Mouse (Mus musculus) frontal cortex, postnatal 10 days (tissue): ENCODE results near the gene Dscam.
A peak's percentile ranks its signal among the peaks of the same experiment; 100 is the strongest.

ENCODE experiments used
- DNase-seq, 2 experiments: peaks; one replicate each; pipeline ENCODE4 v3.0.0; 2022; ENCODE audit warnings: low spot score in 2 of 2, mixed read lengths in 1 of 2

Gene Dscam

DNA sequence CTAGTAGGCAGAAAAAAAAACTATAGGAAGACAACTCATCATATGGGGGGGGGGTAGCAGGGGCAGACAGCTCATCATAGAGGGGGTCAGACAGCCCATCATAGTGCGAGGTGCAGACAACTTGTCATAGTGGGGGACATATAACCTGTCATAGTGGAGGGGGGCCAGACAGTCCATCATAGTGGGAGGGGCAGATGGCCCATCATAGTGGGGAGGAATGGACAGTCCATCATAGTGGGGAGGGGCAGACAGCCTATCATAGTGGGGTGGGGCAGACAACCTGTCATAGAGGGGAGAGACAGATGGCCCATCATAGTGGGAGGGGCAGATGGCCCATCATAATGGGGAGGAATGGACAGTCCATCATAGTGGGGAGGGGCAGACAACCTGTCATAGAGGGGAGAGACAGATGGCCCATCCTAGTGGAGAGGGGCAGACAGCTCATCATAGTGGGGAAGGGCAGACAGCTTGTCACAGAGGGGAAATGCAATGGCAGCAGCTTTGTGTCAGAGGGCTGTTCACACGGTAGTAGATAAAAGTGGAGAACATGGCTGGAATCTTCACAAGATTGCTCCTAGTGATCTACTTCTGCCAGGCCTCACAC is 447.4 kb downstream of the Dscam start:
- DNase-seq, result no peak

DNA sequence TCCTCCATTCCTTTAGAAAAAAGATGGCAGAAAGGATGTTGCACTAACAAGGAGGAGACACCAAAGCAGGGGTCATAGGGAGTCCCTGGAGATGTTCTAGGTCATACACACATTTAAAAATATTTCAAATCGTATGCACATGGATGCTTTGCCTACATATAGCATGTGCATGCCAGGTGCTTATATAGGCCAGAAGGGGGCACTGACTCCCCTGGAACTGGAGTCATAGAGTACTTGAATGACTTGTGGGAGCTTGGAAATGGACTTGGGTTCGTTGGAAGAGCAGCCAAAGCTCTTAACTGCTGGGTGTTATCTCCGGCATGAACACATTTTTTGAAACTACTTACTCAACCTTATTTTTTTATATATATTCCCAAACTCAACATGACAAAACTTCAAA is 448.4 kb downstream of the Dscam start:
- no peak for DNase-seq

DNA sequence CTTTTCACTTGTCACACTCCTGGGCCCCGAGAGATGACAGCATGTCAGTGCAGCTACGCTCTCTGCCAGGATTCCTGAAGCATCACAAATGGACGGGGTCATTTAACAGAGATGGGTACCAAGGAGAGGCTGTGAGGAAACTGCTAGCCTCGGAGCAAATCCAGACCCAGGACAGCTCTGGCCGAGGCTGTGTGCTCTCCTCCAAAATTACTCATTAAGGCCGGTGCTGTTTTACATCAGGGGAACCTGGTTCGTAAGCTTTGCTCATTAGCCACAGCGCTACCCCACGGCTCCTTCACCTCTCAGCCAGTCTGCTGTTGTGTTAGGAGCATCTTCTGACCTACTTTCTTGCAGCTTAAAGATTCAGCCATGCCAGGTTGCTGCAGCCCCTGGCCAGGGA is 449.3 kb downstream of the Dscam start:
- DNase-seq, result no peak

DNA sequence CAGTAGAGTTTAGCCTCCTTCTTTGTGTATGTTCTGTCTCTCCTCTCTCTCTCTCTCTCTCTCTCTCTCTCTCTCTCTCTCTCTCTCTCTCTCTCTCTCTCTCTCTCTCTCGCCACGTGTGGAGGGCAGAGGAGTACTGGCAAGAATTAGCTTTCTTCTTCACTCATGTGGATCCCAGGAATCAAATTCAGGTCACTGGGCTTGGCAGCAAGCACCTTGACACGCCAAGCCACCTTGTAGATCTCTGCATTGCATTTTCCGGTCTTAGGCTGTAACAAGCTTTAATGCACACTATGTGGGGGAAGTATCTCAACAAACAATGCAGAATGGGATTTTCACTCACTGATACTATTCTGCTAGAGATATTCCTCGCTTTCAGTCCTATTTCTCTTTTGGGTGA is 449.9 kb downstream of the Dscam start:
- DNase-seq, result no peak

DNA sequence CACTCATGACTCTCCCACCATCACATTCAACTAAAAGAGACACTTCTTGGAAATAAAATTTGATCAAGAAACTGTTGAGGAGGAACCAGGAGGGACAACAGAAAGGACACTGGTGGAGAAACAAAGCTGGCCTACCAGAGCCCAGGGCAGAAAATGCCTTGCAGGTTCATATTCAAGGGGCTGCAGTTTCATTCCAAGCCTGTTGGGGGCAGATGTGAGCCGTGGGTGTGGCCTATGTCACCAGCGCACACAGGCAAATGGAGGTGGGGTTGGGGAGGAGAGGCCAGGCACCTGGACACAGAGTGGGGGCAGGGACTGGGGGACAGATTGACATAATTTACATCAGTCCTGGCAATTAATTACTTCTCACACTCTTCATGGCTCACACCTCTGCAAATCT is 452.3 kb downstream of the Dscam start:
- no peak for DNase-seq

DNA sequence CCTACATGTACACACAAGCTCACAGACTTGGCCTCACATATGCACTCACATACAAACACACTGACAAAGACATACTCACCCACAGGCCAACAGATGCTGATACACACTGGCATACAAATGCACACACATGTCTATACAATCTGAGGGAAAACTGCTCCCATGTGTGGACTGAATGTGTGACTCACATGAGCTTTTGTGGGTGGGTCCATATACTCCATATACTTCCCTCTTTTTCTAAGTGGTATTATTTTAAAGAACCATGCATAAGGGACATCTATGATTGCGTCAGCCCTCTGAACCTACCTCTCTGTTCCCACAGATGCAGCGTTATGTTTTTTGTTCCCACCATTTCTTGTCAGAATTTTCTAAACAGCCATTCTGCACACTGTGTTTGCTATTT is 453.9 kb downstream of the Dscam start:
- DNase-seq, result no peak

DNA sequence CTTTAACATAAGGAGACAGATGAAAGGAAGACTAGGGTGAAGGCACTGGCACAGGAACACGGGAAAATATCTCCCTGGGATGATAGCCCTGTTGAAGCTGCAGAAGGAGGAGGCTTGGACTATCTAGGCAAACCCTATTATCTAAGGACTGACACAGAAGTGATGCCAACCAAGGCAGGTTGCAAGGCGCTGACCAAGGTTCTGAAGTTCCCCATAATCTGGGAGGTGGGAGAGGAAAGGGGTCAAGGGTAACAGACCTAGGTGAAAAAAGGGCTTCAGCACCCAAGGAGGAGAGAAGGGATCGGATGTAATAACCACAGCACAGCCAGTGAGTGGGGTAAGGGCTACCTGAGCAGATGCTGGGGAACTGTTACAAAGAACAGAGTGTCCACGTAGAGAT is 458.6 kb downstream of the Dscam start:
- DNase-seq, result no peak

DNA sequence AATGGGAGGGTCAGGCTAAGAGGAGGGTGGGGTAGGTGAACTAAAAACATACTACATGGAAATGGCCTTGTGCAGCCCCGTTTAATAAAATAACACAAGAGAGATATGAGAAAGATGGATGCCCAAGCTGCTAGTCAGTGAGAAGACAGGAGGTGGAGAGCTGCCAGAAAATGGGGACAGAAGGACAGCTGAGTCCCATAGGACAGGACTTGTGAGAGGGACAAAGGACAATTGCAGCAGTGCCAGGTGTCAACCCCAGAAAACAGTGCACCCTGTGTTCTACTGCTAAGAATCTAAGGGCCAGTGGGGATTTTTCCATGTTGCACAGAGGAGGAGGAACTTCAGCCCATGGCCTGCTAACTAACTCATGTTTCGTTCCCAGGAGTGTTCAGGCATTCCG is 470.0 kb downstream of the Dscam start:
- no peak for DNase-seq

DNA sequence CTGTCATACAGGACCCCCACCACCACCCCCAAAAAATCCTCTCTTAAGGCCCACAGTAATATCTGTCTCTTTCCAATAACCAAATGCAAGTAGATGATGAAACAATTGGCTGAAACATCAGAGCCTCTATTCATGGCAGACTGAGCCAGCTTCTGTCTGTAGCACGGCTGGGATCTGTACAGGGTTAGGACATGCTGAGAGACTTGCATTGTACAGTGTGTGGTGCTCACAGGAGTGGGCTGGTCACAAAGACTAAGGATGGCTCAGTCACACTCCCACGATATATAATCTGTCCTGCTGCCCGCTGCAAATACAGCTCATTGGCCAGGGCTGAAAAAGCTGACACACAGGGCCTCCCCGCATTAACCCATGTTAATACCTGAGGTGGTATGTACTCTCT is 474.7 kb downstream of the Dscam start:
- no peak for DNase-seq

DNA sequence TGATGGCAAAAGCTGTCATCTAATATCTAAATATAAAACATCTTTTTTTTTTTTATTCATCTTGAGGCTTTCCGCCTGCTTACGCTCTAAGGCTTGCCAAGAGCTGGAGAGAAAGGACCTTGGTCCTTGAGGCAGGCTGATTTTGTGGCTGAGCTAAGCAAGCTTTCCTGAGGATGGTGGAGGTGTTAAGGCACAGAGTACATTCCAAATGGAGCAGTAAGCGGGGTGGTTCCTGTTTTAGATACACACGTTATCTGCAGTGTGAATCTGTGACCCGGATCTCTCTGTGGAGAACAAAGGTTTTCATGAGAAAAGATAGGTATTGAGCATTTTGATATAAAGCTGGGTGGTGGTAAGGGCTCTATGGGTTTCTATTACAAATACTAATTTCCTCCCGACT is 479.0 kb downstream of the Dscam start:
- DNase-seq, result no peak

DNA sequence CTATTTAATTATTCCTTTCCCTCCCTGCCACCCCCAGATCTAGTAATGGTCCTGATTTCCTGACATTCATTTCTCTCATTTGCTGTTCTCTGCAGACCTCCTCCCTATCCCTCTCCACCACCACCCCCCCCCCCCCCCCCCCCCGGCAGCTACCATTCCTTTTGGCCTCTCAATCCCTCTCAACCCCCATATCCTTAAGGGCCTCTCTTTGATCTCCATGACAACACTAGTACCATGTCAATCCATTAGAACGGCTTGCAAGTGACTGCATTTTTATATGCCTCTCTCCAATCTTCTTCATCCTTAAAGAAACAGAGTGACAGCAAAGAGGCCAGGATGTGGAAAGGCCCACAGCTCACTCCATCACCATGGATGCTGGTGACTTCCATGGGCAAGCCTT is 480.5 kb downstream of the Dscam start:
- no peak for DNase-seq

DNA sequence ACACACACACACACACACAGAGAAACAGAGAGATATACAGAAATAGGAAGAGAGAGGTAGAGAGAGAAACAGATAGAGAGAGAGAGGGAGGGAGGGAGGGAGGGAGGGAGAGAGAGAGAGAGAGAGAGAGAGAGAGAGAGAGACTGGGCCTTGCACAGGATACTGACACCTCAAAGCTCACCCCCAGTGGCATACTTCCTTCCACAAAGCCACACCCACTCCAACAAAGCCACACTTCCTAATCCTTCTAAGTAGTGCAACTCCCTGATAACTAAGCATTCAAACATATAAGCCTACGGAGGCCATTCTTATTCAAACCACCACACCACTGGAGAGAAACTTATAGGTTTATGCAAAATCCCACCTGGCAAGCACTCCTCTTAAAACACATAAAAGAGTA is 481.1 kb downstream of the Dscam start:
- no peak for DNase-seq

DNA sequence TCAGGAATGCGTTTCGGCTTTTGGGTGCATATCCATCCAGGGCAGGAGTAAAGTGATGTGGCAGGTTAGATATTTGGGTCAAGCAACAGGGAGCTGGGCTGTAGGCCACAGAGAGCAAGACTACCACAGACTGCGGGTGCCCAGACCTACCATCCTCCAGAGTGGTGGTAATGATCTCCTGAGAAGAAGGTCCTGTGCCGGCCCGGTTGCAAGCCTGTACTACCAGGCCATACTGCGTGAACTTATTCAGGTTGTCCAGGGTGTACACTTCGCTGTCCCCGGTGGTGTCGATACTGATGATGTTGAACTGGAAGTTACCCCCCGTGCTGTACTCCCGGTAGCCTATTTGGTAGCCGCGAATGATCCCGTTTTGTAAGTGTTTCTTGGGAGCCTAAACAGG is 485.5 kb downstream of the Dscam start:
- no peak for DNase-seq

DNA sequence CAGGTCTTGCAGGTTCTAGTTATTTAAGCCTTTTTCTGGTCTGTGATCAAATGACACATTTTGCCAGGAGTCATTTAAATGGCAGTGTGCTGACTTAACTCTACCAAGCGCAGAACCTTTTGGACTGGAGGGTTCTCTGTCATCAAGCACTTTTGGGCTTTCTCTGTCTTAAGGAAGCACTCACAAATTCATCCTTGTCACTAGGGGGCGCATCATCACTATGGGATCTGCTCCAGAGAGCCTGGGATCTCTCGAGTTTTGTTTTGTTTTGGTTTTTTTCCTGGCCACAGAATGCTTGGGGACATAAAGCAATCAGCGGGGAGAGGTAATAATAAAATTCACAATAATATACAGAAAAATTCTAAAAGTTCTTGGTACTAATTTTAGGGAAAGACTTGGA is 486.0 kb downstream of the Dscam start:
- DNase-seq, result peak in 1 of 2 experiments; percentile 66

DNA sequence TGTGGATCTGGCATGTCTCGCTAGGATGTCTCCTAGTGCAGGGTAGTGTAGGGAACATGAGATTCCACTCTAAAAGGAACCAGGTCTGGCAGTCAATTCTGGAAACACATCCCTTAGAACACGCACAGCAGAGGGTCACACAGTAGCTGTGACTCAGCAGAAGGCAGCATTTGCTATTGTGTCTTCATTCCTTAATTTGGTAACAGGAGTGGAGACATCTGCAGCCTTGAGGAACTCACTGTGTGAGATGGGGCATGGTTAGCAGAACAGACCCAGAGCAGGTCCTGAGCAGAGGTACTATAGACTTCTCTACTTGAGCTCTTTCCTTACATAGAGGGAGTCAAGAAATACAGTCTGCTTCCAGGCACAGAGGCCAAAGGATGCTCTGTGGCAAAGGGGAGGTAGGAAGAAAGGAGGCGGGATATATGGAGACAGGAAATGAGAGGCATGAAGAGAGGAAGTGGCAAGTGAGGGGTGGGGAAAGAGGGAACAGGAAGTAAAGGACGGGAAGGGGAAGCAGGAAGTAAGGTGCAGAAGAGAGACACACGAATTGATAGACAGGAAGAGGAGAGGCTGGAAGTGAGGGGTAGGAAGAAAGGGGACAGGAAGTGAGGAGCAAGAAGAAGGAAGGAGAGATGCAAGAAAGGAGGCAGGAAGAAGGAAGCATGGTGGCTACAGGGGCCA is 488.1 kb downstream of the Dscam start:
- DNase-seq, result no peak

DNA sequence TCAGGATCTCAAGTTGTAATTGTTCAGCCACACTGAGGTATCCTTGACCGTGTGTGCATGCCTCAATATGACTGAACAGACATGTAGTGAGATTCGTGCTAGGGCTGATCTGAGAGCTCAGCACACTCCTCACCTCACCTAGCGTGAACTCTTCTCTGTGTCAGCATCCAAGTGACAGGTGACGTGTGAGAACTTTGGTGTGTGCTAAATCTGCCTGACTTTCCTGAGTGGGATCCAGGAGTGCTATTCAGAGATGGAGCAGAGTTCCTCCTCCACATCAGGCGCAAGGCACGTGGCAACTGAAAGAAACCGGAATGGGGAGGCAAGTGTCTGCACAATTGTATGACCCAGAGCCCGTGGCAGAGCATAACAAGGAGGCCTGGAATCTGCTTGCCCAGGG is 490.6 kb downstream of the Dscam start:
- DNase-seq, result no peak

DNA sequence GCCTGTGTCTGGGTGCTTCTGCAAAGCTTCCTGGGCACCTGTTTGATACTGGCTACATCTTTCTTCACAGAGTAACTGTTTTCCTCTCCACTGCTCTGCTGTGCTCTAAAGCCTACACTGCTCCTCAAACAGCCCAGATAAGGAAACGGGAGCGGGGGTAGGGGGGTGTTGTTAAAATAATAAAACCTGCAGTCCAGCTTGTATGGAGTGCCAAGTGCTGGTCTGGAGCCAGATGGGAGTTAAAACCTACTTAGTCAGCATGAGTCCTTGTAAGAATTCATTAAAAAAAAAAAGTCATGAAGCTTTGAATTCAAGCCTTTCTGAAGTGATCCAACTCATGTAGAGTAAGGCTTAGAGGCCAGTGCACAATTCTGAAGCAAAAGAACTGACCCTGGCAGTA is 493.1 kb downstream of the Dscam start:
- DNase-seq, result no peak

DNA sequence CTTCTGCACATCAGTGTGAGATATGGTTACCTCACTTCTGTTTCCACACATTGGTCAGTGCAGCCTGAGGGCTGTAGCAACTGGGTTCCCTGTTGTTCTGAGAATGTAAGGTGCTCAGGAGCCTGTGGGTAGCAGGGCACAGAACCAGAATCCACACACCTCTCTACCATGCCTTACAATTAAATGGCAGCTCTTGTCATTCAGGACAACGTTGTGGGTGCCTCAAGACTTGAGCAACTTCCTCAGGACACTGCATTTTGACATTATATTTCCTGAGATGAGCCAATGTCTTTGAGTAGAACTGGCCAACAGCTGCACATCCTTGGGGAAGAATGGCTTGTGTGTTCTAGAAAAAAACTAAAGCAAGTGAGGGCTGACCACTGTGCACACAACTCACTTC is 493.9 kb downstream of the Dscam start:
- DNase-seq, result no peak

DNA sequence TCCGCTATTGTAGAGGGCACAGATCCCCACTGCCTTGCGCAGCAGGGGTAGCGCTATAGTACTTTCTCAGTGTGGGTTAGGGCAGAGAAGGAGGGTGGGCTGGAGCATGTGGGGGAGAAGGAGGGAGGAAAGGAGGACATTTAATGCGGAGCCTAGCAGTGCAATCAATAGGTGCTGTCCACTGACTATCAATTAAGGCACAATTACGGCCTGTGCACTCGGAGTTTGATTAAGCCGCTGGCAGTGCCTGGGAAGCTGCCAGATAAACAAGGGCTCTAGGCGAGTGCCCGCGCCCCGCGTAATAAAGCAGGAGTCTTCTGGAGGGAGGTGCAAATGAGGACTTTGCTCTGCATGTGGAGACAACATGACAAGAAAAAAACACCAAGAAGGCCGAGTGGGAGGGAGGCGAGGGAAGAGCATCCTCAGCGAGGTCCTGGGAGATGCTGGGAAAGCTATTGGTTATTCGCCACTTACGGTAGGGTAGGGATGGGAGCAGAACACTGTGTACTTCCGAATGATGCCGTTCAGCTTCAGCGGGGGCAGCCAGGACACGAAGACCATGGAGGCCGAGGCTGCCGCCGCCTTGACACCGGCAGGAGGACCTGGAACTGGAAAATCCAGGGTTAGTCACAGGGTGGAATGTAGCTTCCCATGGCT is 497.2 kb downstream of the Dscam start:
- peak; percentile 29 to 44 for DNase-seq

DNA sequence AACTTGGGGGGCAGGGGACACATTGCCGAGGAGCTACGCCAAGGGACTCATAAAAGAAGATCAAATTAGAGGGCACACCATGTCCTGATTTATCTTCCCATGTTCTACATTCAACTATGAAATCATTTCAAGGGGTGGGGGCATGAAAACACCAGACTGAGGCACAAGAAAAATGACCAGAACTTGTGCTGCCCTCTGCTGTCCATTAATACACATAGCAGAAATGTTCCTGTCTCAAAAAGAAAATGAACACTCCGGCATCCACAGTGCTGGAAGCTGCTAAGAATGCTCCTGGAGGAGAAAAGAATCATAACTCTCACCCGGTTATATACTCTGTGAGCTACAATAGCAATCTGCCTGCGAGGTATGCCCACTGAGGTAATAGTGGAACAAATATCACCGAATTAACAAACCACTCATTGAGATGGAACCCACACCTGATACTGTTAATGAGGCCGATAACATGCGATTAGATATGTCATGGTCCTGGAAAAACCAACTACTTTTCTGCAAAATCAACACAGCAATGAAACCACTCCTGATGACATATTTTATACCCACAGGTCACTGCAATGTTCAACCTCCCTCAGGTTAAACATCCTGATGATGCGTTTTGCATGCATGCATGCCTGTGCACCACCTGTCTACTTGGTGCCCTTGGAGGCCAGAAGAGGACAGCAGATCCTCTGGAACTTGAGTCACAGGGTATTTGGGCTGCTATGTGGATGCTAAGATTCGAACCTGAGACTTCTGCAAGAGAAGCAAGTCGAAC is 498.8 kb downstream of the Dscam start:
- DNase-seq, result no peak

DNA sequence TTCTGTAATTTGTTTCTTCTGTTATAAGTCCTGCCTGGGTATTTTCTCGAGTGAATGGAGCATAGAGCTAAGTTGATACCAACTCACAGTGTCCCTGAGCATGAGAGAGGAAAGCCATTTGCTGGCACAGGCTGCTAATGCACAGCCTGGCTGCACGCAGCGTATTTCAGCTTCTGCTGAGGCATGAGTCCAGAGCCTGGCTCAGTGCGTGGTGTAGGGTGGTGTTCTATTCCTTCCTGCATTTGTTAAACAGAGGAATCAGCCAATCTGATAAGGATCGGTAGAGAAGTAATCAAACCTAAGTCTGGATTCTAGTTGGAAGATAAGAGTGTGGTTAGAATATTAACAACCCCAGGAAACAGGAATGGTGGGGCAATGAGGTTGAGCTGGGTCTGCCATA is 500.8 kb downstream of the Dscam start:
- no peak for DNase-seq

DNA sequence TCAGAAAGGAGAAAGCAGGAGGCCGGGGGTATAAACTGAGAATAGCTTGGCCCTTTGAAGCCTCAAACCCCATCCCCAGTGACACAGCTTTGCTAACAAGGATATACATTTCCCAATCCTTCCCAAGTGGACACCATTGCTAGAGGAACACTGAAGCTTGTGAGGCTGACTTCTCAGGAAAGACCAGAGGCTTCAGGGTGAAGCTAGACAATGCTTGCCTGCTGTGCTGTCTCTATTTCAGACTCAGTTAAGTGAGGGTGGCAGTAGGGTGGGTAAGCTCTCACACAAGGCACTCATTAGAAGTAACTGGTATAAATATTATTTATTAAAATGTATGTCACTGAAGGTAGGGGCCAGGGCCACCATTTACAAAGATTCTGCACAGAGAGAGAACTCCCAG is 502.1 kb downstream of the Dscam start:
- no peak for DNase-seq

DNA sequence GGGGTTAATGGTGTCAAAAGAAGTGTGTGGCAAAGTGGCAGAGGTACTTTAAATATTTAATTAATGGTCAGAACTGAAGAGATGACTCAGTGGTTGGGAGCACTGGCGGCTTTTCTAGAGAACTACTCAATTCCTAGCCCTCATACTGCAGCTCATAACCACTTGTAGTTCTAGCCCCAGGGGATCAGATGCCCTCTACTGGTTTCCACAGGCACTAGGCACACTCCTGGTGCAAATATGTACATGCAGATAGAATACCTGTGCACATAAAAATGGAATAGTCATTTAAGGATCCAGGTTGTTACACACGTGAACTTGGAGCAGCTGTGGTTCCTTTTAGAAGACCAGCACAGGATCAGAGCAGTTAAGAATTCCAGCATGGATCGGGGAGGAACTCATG is 509.5 kb downstream of the Dscam start:
- DNase-seq, result no peak
